11 mouse cellular contexts compared by ENCODE assay signal in genomic region chr9:15278343-15278742, GRCm38 (mm10). TPM values are rescaled to one million over a fixed set of nuclear protein-coding genes. Genes with fewer than 3 reads are reported as not detected.
DNase-seq lines count a peak whose midpoint lies in the region; ATAC-seq and TF ChIP-seq lines count a peak whose summit lies in the region.
"Had no signal": no experiment of that assay in that cellular context is flagged by ENCODE, and none has a peak within 500 bp of the region (broad histone marks: within the 10 kb centered on the region; RNA-seq: fewer than 3 reads in every experiment).

No protein-coding gene starts in this region.

- H3K36me3 ChIP-seq in hindbrain, embryonic 13.5 days = peaks cover 36% of the 10 kb centered on the region
- 0 out of 2 replicates have a peak, but pooled peaks cover 2% of the 10 kb centered on the region for H3K36me3 ChIP-seq in hindbrain, embryonic 11.5 days (ENCODE audit: control insufficient read depth, insufficient read depth, low read length)
- peaks cover 55% of the 10 kb centered on the region for H3K36me3 ChIP-seq in megakaryocyte, embryonic 14.5 days (replicated peaks; ENCODE audit: low read length)
- H3K36me3 ChIP-seq in embryonic facial prominence, embryonic 13.5 days = peaks cover 34% of the 10 kb centered on the region
- peaks cover 32% of the 10 kb centered on the region for H3K36me3 ChIP-seq in midbrain, postnatal 0 days (ENCODE audit: insufficient read depth, low read length)

- no peak overlapping the region for H3K4me3 ChIP-seq in hindbrain, embryonic 13.5 days
- no peak overlapping the region for H3K4me3 ChIP-seq in hindbrain, embryonic 11.5 days (ENCODE audit: low read depth, low read length)
- peak overlapping the region; percentile 76 for H3K4me3 ChIP-seq in megakaryocyte, embryonic 14.5 days (replicated peaks)
- no peak overlapping the region for H3K4me3 ChIP-seq in embryonic facial prominence, embryonic 13.5 days
- no peak overlapping the region for H3K4me3 ChIP-seq in midbrain, postnatal 0 days (ENCODE audit: low read depth, low read length)

- TF ChIP-seq CTCF in midbrain, postnatal 0 days (IDR thresholded peaks at IDR 0.05) = no peak

- H3K4me1 ChIP-seq in hindbrain, embryonic 13.5 days (replicated peaks) = peaks cover 27% of the 10 kb centered on the region
- H3K4me1 ChIP-seq in hindbrain, embryonic 11.5 days (replicated peaks; ENCODE audit: control insufficient read depth, insufficient read depth, low read length) = 0 out of 2 replicates have a peak, but pooled peaks cover 3% of the 10 kb centered on the region
- H3K4me1 ChIP-seq in megakaryocyte, embryonic 14.5 days = peaks cover 47% of the 10 kb centered on the region
- peaks cover 18% of the 10 kb centered on the region for H3K4me1 ChIP-seq in embryonic facial prominence, embryonic 13.5 days
- H3K4me1 ChIP-seq in midbrain, postnatal 0 days (ENCODE audit: insufficient read depth, low read length) = peaks cover 7% of the 10 kb centered on the region

- ATAC-seq in hindbrain, embryonic 13.5 days (ENCODE audit: low FRiP score) = no peak
- no peak for ATAC-seq in hindbrain, embryonic 11.5 days (ENCODE audit: low FRiP score)
- no peak for ATAC-seq in megakaryocyte, adult 5-6 weeks (ENCODE audit: poor library complexity, severe bottlenecking)
- no peak for ATAC-seq in embryonic facial prominence, embryonic 13.5 days (ENCODE audit: insufficient number of reproducible peaks, insufficient read depth, low FRiP score, low TSS enrichment, low read depth)
- ATAC-seq in midbrain, postnatal 0 days (ENCODE audit: low FRiP score) = no peak
- ATAC-seq in monocyte, adult 5-6 weeks (replicated peaks; ENCODE audit: insufficient number of reproducible peaks, low FRiP score, low TSS enrichment, poor library complexity, severe bottlenecking) = no peak

- 92% methylated on average over 3 of the region's 3 CpGs for WGBS in hindbrain, embryonic 13.5 days
- 93% methylated on average over 3 of the region's 3 CpGs for WGBS in hindbrain, embryonic 11.5 days
- WGBS in embryonic facial prominence, embryonic 13.5 days = 92% methylated on average over 3 of the region's 3 CpGs
- WGBS in midbrain, postnatal 0 days = 90% methylated on average over 3 of the region's 3 CpGs

- H3K27me3 ChIP-seq in hindbrain, embryonic 13.5 days = no peaks in the 10 kb centered on the region
- H3K27me3 ChIP-seq in hindbrain, embryonic 11.5 days (ENCODE audit: control insufficient read depth, insufficient read depth, low read length) = no peaks in the 10 kb centered on the region
- no peaks in the 10 kb centered on the region for H3K27me3 ChIP-seq in megakaryocyte, embryonic 14.5 days (replicated peaks)
- H3K27me3 ChIP-seq in embryonic facial prominence, embryonic 13.5 days = no peaks in the 10 kb centered on the region
- H3K27me3 ChIP-seq in midbrain, postnatal 0 days (ENCODE audit: insufficient read depth, low read length) = no peaks in the 10 kb centered on the region
- H3K27me3 ChIP-seq: neural tube, embryonic 13.5 days had no signal

- H3K9me3 ChIP-seq in hindbrain, embryonic 13.5 days = no peaks in the 10 kb centered on the region
- no peaks in the 10 kb centered on the region for H3K9me3 ChIP-seq in hindbrain, embryonic 11.5 days (ENCODE audit: control insufficient read depth, low read length)
- H3K9me3 ChIP-seq in megakaryocyte, embryonic 14.5 days = no peaks in the 10 kb centered on the region
- no peaks in the 10 kb centered on the region for H3K9me3 ChIP-seq in embryonic facial prominence, embryonic 13.5 days
- no peaks in the 10 kb centered on the region for H3K9me3 ChIP-seq in midbrain, postnatal 0 days (ENCODE audit: low read length)
- H3K9me3 ChIP-seq: neural tube, embryonic 13.5 days had no signal

- DNase-seq in hindbrain, embryonic 11.5 days (ENCODE audit: low spot score) = no peak
- no peak for DNase-seq in midbrain, postnatal 0 days (ENCODE audit: low spot score)
- DNase-seq: cerebellum, adult 11 months; thymus, postnatal 25 days had no signal

- peak overlapping the region; percentile 97; the same call in 1 of the 2 replicates for H3K9ac ChIP-seq in hindbrain, embryonic 13.5 days
- no peak overlapping the region for H3K9ac ChIP-seq in hindbrain, embryonic 11.5 days (ENCODE audit: low read depth, low read length)
- no peak overlapping the region for H3K9ac ChIP-seq in embryonic facial prominence, embryonic 13.5 days
- H3K9ac ChIP-seq in midbrain, postnatal 0 days (replicated peaks; ENCODE audit: low read length, poor library complexity, severe bottlenecking) = 0 out of 2 replicates have a peak overlapping the region, but pooled peaks have one; percentile 4

- H3K4me2 ChIP-seq in hindbrain, embryonic 13.5 days = peak overlapping the region; percentile 82; the same call in 1 of the 2 replicates
- H3K4me2 ChIP-seq in hindbrain, embryonic 11.5 days (replicated peaks; ENCODE audit: low read depth, low read length) = no peak overlapping the region
- peak overlapping the region; percentile 82 for H3K4me2 ChIP-seq in embryonic facial prominence, embryonic 13.5 days
- H3K4me2 ChIP-seq in midbrain, postnatal 0 days (ENCODE audit: low read depth, low read length, poor library complexity, severe bottlenecking) = peak overlapping the region; percentile 22; the same call in 1 of the 2 replicates

- H3K27ac ChIP-seq in hindbrain, embryonic 13.5 days = no peak overlapping the region
- no peak overlapping the region for H3K27ac ChIP-seq in hindbrain, embryonic 11.5 days (ENCODE audit: low read depth, low read length)
- H3K27ac ChIP-seq in embryonic facial prominence, embryonic 13.5 days = no peak overlapping the region
- H3K27ac ChIP-seq in midbrain, postnatal 0 days (ENCODE audit: low read depth, low read length) = no peak overlapping the region
- H3K27ac ChIP-seq: macrophage; neural tube, embryonic 13.5 days had no signal

RNA-seq across cellular contexts. Expression of gene Med17, which starts 1.4 kb away (rescaled TPM):
- 34.1 and 34.9 TPM in 2 replicates for polyA plus RNA-seq in hindbrain, embryonic 13.5 days (2015; fragmentation: Nextera tagmentation; extraction: Ambion mirVana)
- polyA plus RNA-seq in hindbrain, embryonic 11.5 days (2014; fragmentation: Nextera tagmentation; extraction: Ambion mirVana) = 37.3 and 41.2 TPM in 2 replicates
- 1.0 and 7.6 TPM in 2 replicates for polyA plus RNA-seq in megakaryocyte, embryonic 14.5 days (2012; ENCODE audit: insufficient read depth, low replicate concordance)
- 32.1 and 34.7 TPM in 2 replicates for total RNA-seq in megakaryocyte, adult 5-6 weeks (2015)
- total RNA-seq in megakaryocyte, adult 5-6 weeks (2017) = 30.4 and 32.8 TPM in 2 replicates
- polyA plus RNA-seq in embryonic facial prominence, embryonic 13.5 days (2015; fragmentation: Nextera tagmentation; extraction: Ambion mirVana) = 31.6 and 33.2 TPM in 2 replicates
- total RNA-seq in midbrain, postnatal 0 days (2014; rRNA removed) = 28.6 and 28.8 TPM in 2 replicates
- polyA plus RNA-seq in midbrain, postnatal 0 days (2015; fragmentation: Nextera tagmentation; extraction: Ambion mirVana) = 19.4 and 24.6 TPM in 2 replicates
- 30.7 to 46.5 TPM (median 45.6 TPM) in 3 replicates for total RNA-seq in monocyte, adult 5-6 weeks (2017)

RNA-seq across cellular contexts. Expression of gene Taf1d, which starts 27.7 kb away (rescaled TPM):
- 49.4 and 56.8 TPM in 2 replicates for polyA plus RNA-seq in hindbrain, embryonic 13.5 days (2015; fragmentation: Nextera tagmentation; extraction: Ambion mirVana)
- 56.3 and 64.0 TPM in 2 replicates for polyA plus RNA-seq in hindbrain, embryonic 11.5 days (2014; fragmentation: Nextera tagmentation; extraction: Ambion mirVana)
- 18.8 and 30.9 TPM in 2 replicates for polyA plus RNA-seq in megakaryocyte, embryonic 14.5 days (2012; ENCODE audit: insufficient read depth, low replicate concordance)
- total RNA-seq in megakaryocyte, adult 5-6 weeks (2015) = 115 and 157 TPM in 2 replicates
- total RNA-seq in megakaryocyte, adult 5-6 weeks (2017) = 850 and 1,047 TPM in 2 replicates
- 96.0 and 106 TPM in 2 replicates for polyA plus RNA-seq in embryonic facial prominence, embryonic 13.5 days (2015; fragmentation: Nextera tagmentation; extraction: Ambion mirVana)
- 46.0 and 50.1 TPM in 2 replicates for total RNA-seq in midbrain, postnatal 0 days (2014; rRNA removed)
- 45.5 and 49.1 TPM in 2 replicates for polyA plus RNA-seq in midbrain, postnatal 0 days (2015; fragmentation: Nextera tagmentation; extraction: Ambion mirVana)
- total RNA-seq in monocyte, adult 5-6 weeks (2017) = 607 to 978 TPM (median 864 TPM) in 3 replicates

RNA-seq across cellular contexts. Expression of gene 4931406C07Rik, which starts 27.9 kb away (rescaled TPM):
- polyA plus RNA-seq in hindbrain, embryonic 13.5 days (2015; fragmentation: Nextera tagmentation; extraction: Ambion mirVana) = 15.4 and 16.8 TPM in 2 replicates
- polyA plus RNA-seq in hindbrain, embryonic 11.5 days (2014; fragmentation: Nextera tagmentation; extraction: Ambion mirVana) = 7.0 and 8.0 TPM in 2 replicates
- polyA plus RNA-seq in megakaryocyte, embryonic 14.5 days (2012; ENCODE audit: insufficient read depth, low replicate concordance) = 1.9 and 5.2 TPM in 2 replicates
- 8.2 and 9.1 TPM in 2 replicates for total RNA-seq in megakaryocyte, adult 5-6 weeks (2015)
- 8.0 and 8.6 TPM in 2 replicates for total RNA-seq in megakaryocyte, adult 5-6 weeks (2017)
- 13.8 TPM in 2 replicates for polyA plus RNA-seq in embryonic facial prominence, embryonic 13.5 days (2015; fragmentation: Nextera tagmentation; extraction: Ambion mirVana)
- 16.4 and 16.7 TPM in 2 replicates for total RNA-seq in midbrain, postnatal 0 days (2014; rRNA removed)
- 11.6 and 14.8 TPM in 2 replicates for polyA plus RNA-seq in midbrain, postnatal 0 days (2015; fragmentation: Nextera tagmentation; extraction: Ambion mirVana)
- 7.0 to 15.9 TPM (median 14.3 TPM) in 3 replicates for total RNA-seq in monocyte, adult 5-6 weeks (2017)

RNA-seq across cellular contexts. Expression of gene Vstm5, which starts 39.5 kb away (rescaled TPM):
- polyA plus RNA-seq in hindbrain, embryonic 13.5 days (2015; fragmentation: Nextera tagmentation; extraction: Ambion mirVana) = 15.8 and 17.0 TPM in 2 replicates
- polyA plus RNA-seq in hindbrain, embryonic 11.5 days (2014; fragmentation: Nextera tagmentation; extraction: Ambion mirVana) = 1.8 and 2.1 TPM in 2 replicates
- not detected in 2 replicates for polyA plus RNA-seq in megakaryocyte, embryonic 14.5 days (2012; ENCODE audit: insufficient read depth, low replicate concordance)
- total RNA-seq in megakaryocyte, adult 5-6 weeks (2015) = not detected in 2 replicates
- not detected in 2 replicates for total RNA-seq in megakaryocyte, adult 5-6 weeks (2017)
- polyA plus RNA-seq in embryonic facial prominence, embryonic 13.5 days (2015; fragmentation: Nextera tagmentation; extraction: Ambion mirVana) = 4.2 and 4.3 TPM in 2 replicates
- 37.4 and 43.4 TPM in 2 replicates for total RNA-seq in midbrain, postnatal 0 days (2014; rRNA removed)
- polyA plus RNA-seq in midbrain, postnatal 0 days (2015; fragmentation: Nextera tagmentation; extraction: Ambion mirVana) = 30.6 and 37.2 TPM in 2 replicates
- not detected in 3 replicates for total RNA-seq in monocyte, adult 5-6 weeks (2017)
- polyA plus RNA-seq: macrophage had no signal

Comparison
In these comparisons a context has a peak if more than half of its experiments do, and no peak if none do; other contexts are left out.
1. H3K9ac ChIP-seq: peak in hindbrain, embryonic 13.5 days (single experiment) and midbrain, postnatal 0 days (single experiment); none in hindbrain, embryonic 11.5 days (single experiment) and embryonic facial prominence, embryonic 13.5 days (single experiment).